ENCODE assay signal across 19 mouse cellular contexts in the genomic region with DNA sequence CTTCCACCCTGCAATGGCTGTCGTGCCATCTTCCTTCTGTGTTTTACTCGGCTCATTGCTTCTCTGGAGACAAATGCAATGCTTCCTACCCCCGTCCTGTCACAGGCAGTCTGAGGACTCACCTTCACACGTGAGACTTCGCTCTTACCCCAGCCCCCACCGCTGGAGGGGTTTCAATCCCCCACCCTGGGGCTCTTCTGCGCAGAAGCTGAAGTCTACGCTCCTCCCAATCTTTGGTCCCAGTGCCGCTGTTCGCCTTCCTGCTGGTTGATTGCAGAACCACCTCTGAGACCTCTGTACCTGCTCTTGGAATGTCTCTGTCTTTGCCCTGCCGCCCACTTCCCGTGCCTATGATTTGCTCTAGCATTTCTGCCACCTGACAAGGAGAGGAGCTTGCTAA. TPM values are rescaled to one million over a fixed set of nuclear protein-coding genes. Genes with fewer than 3 reads are reported as not detected.
"Had no signal": no experiment of that assay in that cellular context is flagged by ENCODE, and none has a peak within 500 bp of the region (broad histone marks: within the 10 kb centered on the region; RNA-seq: fewer than 3 reads in every experiment).

No protein-coding gene starts in this region.

- DNase-seq: lung, adult 18-20 months; lung, embryonic 14.5 days; lung, postnatal 10 days; lung, postnatal 4 days; midbrain, embryonic 14.5 days; retina, postnatal 1 day; right cerebral cortex, adult 18-20 months; right cerebral cortex, postnatal 25 days; right cerebral cortex, postnatal 4 days; spleen, adult 18-20 months; thymus, adult 18-20 months; thymus, postnatal 14 days; thymus, postnatal 36 days had no signal

- H3K27ac ChIP-seq: liver, embryonic 15.5 days; midbrain, embryonic 10.5 days; midbrain, embryonic 12.5 days; neural tube, embryonic 13.5 days; neural tube, embryonic 15.5 days had no signal

- H3K36me3 ChIP-seq: midbrain, embryonic 10.5 days; midbrain, embryonic 12.5 days; neural tube, embryonic 13.5 days; neural tube, embryonic 15.5 days had no signal

- H3K4me3 ChIP-seq: liver, embryonic 15.5 days; midbrain, embryonic 10.5 days; midbrain, embryonic 12.5 days; myocyte; neural tube, embryonic 13.5 days; neural tube, embryonic 15.5 days had no signal

- H3K9me3 ChIP-seq: liver, embryonic 15.5 days; midbrain, embryonic 10.5 days; midbrain, embryonic 12.5 days; neural tube, embryonic 13.5 days; neural tube, embryonic 15.5 days had no signal

- H3K9ac ChIP-seq: liver, embryonic 15.5 days; lung, embryonic 14.5 days; midbrain, embryonic 12.5 days; neural tube, embryonic 13.5 days; neural tube, embryonic 15.5 days had no signal

- H3K4me1 ChIP-seq: midbrain, embryonic 10.5 days; midbrain, embryonic 12.5 days; neural tube, embryonic 13.5 days; neural tube, embryonic 15.5 days had no signal

- H3K27me3 ChIP-seq: liver, embryonic 15.5 days; midbrain, embryonic 12.5 days; neural tube, embryonic 13.5 days; neural tube, embryonic 15.5 days had no signal

RNA-seq across cellular contexts. Expression of gene Il1rl2, which starts 10.4 kb away (rescaled TPM):
- polyA plus RNA-seq: myocyte had no signal
